Mouse (Mus musculus): ENCODE measurements around the gene Tmem121. TPM values are rescaled to one million over a fixed set of nuclear protein-coding genes. Genes with fewer than 3 reads are reported as not detected.
"Not testable (repeated sequence)": the region's sequence is repeated elsewhere in the genome, so short reads cannot be mapped to it uniquely, and the experiment has no call there.

Tmem121 gene
- polyA plus RNA-seq, 1 experiment from 2014 or later = 2.0 TPM

DNA sequence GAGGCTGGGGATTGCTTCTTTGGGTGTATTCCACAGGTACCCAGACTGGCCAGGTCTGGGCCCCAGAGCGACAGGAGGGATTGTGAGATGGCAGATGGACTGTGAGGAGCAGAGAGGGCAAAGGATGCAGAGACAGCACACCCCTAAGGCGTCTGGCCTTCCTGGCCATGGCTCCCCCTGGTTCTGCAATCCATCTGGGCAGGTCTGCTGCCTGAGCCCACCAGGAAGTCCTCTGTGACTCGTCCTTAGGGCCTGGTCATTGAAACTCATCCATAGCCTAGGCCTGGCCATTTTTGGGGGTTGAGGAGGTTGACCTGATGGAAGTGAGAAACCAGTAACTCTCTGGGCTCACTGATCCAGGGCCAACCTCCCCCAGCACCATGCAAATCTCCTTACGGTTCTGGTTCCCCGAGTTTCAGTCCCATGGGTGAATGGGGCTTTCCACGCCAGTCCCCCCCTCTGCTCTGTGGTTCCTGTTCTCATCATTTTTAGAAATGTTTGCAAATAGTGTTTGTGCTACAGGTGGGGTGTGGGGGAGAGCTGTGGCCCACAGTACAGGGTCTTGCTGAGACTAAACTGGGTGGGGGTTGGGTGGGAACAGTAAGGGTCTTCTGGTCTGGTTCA is 42.4 kb downstream of the Tmem121 start:
- no peak for DNase-seq (ENCODE audit: low spot score)
- WGBS = 69% methylated on average over 6 of the region's 6 CpGs
- H3K4me1 ChIP-seq (replicated peaks; ENCODE audit: control insufficient read depth, insufficient read depth, low read length) = no peaks in the 10 kb centered on the region

GRCm38 (mm10) chr12:113230741-113231140 is 45.0 kb downstream of the Tmem121 start:
- no peaks in the 10 kb centered on the region for H3K27me3 ChIP-seq (replicated peaks; ENCODE audit: control insufficient read depth, insufficient read depth, low read length)

More for the DNA sequence above, 42.4 kb downstream of the Tmem121 start:
- no peak overlapping the region for H3K9ac ChIP-seq (ENCODE audit: low read depth, low read length)
- ATAC-seq (replicated peaks; ENCODE audit: low FRiP score) = no peak
- H3K9me3 ChIP-seq (ENCODE audit: control insufficient read depth, low read length) = no peaks in the 10 kb centered on the region
- H3K36me3 ChIP-seq (ENCODE audit: control insufficient read depth, insufficient read depth, low read length) = no peaks in the 10 kb centered on the region
- no peak overlapping the region for H3K4me3 ChIP-seq (ENCODE audit: low read depth, low read length)
- no peaks in the 10 kb centered on the region for H3K27me3 ChIP-seq (replicated peaks; ENCODE audit: control insufficient read depth, insufficient read depth, low read length)
- H3K27ac ChIP-seq (ENCODE audit: low read depth, low read length) = no peak overlapping the region
- no peak overlapping the region for H3K4me2 ChIP-seq

DNA sequence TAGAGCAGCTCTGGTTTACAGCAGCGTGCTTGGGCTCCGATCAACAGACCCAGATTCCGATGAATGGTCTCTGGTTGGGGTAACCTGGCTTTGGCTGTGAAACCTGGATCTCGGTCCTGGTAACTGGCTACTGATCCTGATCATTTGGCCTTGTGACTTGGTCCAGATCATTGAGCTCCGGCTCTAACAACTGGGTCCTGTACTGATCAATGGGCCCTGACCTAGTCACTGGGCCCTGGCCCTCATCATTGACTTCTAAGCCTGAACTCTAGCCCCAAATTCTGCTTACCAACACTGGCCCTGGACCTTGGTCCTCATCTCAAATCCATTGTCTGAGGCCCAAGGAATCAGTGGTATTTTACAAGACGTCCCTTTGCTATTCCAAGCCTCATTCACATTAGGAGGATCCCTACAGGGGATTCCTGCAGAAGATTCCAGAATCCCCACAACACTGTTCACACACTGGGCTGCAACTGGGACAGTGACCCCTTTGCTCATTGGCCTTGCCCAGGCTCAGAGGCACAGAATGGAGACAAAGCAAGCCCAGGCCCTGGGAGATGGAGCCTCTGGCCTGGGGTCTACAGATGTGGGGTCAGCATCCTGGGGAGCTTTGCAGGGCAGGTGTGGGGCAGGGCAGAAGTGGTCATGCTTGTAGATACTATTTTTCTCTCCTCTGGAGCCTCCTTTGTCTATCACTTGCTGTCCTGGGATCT is 46.0 kb downstream of the Tmem121 start:
- not testable (repeated sequence) for DNase-seq (ENCODE audit: low spot score); H3K4me3 ChIP-seq (ENCODE audit: low read depth, low read length); H3K36me3 ChIP-seq (ENCODE audit: control insufficient read depth, insufficient read depth, low read length); H3K27ac ChIP-seq (ENCODE audit: low read depth, low read length); H3K27me3 ChIP-seq (replicated peaks; ENCODE audit: control insufficient read depth, insufficient read depth, low read length); H3K9me3 ChIP-seq (ENCODE audit: control insufficient read depth, low read length); ATAC-seq (replicated peaks; ENCODE audit: low FRiP score); H3K4me1 ChIP-seq (replicated peaks; ENCODE audit: control insufficient read depth, insufficient read depth, low read length); H3K9ac ChIP-seq (ENCODE audit: low read depth, low read length); H3K4me2 ChIP-seq
- WGBS = 81% methylated on average over 6 of the region's 6 CpGs

More at GRCm38 (mm10) chr12:113230741-113231140, 45.0 kb downstream of the Tmem121 start:
- Histone ChIP-seq H3K4me2 (no peak overlapping the region), H3K9me3 (ENCODE audit: control insufficient read depth, low read length) (no peaks in the 10 kb centered on the region), H3K4me3 (ENCODE audit: low read depth, low read length) (no peak overlapping the region), H3K36me3 (ENCODE audit: control insufficient read depth, insufficient read depth, low read length) (no peaks in the 10 kb centered on the region), H3K9ac (ENCODE audit: low read depth, low read length) (no peak overlapping the region), H3K27ac (ENCODE audit: low read depth, low read length) (no peak overlapping the region), H3K4me1 (replicated peaks; ENCODE audit: control insufficient read depth, insufficient read depth, low read length) (no peaks in the 10 kb centered on the region)
- WGBS = 73% methylated on average over 4 of the region's 4 CpGs
- DNase-seq (ENCODE audit: low spot score) (no peak), ATAC-seq (replicated peaks; ENCODE audit: low FRiP score) (no peak)

GRCm38 (mm10) chr12:113232264-113232750 is 46.6 kb downstream of the Tmem121 start:
- not testable (repeated sequence) for H3K9me3 ChIP-seq (ENCODE audit: control insufficient read depth, low read length); DNase-seq (ENCODE audit: low spot score); H3K27me3 ChIP-seq (replicated peaks; ENCODE audit: control insufficient read depth, insufficient read depth, low read length); ATAC-seq (replicated peaks; ENCODE audit: low FRiP score); H3K4me3 ChIP-seq (ENCODE audit: low read depth, low read length); H3K4me1 ChIP-seq (replicated peaks; ENCODE audit: control insufficient read depth, insufficient read depth, low read length); H3K4me2 ChIP-seq; H3K9ac ChIP-seq (ENCODE audit: low read depth, low read length); H3K27ac ChIP-seq (ENCODE audit: low read depth, low read length); H3K36me3 ChIP-seq (ENCODE audit: control insufficient read depth, insufficient read depth, low read length)
- WGBS = 14% methylated on average over 1 of the region's 1 CpGs

Other genes starting within 250 kb of the Tmem121 start
- 38.4 and 43.2 TPM in 2 replicates for gene Nudt14, start 243.8 kb upstream of the Tmem121 start, polyA plus RNA-seq (2014; fragmentation: Nextera tagmentation; extraction: Ambion mirVana)
- 12.3 and 12.4 TPM in 2 replicates for gene Btbd6, start 209.4 kb upstream of the Tmem121 start, polyA plus RNA-seq (2014; fragmentation: Nextera tagmentation; extraction: Ambion mirVana)
- 51.8 and 52.9 TPM in 2 replicates for gene Brf1, start 185.2 kb upstream of the Tmem121 start, polyA plus RNA-seq (2014; fragmentation: Nextera tagmentation; extraction: Ambion mirVana)
- gene Pacs2, start 171.4 kb upstream of the Tmem121 start, polyA plus RNA-seq (2014; fragmentation: Nextera tagmentation; extraction: Ambion mirVana) = 11.0 and 11.9 TPM in 2 replicates
- gene Tex22, start 111.4 kb upstream of the Tmem121 start, polyA plus RNA-seq (2014; fragmentation: Nextera tagmentation; extraction: Ambion mirVana) = not detected in 2 replicates
- gene Mta1, start 87.7 kb upstream of the Tmem121 start, polyA plus RNA-seq (2014; fragmentation: Nextera tagmentation; extraction: Ambion mirVana) = 17.7 and 19.2 TPM in 2 replicates
- gene Crip2, start 45.7 kb upstream of the Tmem121 start, polyA plus RNA-seq (2014; fragmentation: Nextera tagmentation; extraction: Ambion mirVana) = 80.6 and 86.9 TPM in 2 replicates
- gene Crip1, start 39.6 kb upstream of the Tmem121 start, polyA plus RNA-seq (2014; fragmentation: Nextera tagmentation; extraction: Ambion mirVana) = 148 and 150 TPM in 2 replicates
- 23.5 and 24.2 TPM in 2 replicates for gene Tedc1, start 29.5 kb upstream of the Tmem121 start, polyA plus RNA-seq (2014; fragmentation: Nextera tagmentation; extraction: Ambion mirVana)